Mouse (Mus musculus) CH12F3 (cell line): ENCODE measurements around the gene Trmt1l.
"Not testable (repeated sequence)": the region's sequence is repeated elsewhere in the genome, so short reads cannot be mapped to it uniquely, and the experiment has no call there.

Source experiments
- in situ Hi-C: fragments of 300-500 bp; cut with MboI; formaldehyde crosslinking; loops from 2 replicates; pipeline ENCODE4 v1.14.3; 2020; ENCODE audit warnings: low sequenced_read_pairs

Trmt1l gene

DNA sequence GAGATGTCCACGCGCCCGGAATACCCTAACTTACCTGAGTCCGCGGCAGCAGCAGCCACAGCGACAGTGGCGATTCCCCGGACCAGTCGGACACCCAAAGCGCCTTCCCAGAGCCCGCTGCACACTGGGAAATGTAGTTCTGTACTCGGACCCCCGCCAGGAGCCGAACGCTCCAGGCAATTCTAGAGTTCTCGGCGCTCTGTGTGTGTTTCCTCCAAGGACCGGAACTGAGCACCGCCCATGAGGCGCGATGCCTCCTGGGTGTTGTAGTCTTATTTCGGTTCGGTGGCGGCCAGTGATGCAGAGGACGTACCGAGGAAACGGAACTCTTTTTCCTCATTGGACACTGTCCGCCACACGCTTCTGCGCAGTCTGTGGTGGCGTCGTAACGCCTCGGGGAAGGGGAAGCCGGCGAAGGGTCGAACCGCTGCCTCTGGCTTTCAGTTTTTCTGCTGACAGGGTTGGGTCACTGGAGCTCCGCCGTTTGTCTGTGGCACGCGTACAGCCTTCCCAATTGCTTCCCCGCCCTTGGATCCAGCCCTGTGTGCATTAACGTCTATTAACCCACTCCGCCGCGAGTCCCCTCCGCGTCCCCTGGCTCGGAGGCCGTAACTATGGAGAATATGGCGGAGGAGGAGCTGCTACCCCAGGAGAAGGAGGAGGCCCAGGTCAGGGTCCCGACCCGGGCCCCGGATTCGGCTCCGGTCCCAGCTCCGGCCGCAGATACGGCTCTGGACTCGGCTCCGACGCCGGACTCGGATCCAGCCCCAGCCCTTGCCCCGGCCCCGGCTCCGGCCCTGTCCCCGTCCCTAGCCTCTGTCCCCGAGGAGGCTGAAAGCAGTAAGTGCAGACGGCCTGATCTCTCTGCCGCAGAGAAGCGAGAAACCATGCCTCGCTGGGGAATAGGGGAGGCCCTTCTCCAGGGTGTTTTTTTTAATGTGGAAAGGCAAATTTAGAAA lies at the start of gene Trmt1l, which contains the start of gene Swt1:
Gene Trmt1l (plus strand): TSS at position 280 of the 959 bp plus-strand sequence.
Gene Swt1 (minus strand): TSS at position 193 of the 959 bp plus-strand sequence.
- in situ Hi-C loops, result no loop called here

- in situ Hi-C loops, result no loop called here
These were observed 38.3 kb upstream of the Trmt1l start for GRCm38 (mm10) chr1:151390029-151390428.

- in situ Hi-C loops, result no loop called here
These were observed 18.5 kb upstream of the Trmt1l start for GRCm38 (mm10) chr1:151409827-151410226.

DNA sequence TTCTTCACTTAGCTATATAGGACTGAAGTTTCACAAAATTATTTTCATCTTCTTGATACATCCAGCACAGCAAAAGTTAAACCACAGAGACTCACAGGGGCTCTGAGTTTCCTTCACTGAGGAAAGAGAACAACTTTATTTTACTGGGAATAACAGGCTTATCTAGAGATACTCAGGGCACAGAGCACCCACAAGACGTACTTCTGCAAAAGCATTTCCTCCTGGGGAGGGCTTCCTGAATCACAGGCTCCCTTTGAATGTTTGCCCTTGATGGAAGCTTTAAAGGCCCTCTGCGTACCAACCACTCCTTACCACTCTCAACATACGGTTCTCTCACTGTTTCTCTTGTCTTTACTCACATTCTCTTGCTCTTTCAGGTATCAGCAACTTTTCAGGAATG lies 6.2 kb upstream of the Trmt1l start:
- in situ Hi-C loops, result no loop called here

GRCm38 (mm10) chr1:151426947-151427600 lies 1.3 kb upstream of the Trmt1l start:
- in situ Hi-C loops, result no loop called here

DNA sequence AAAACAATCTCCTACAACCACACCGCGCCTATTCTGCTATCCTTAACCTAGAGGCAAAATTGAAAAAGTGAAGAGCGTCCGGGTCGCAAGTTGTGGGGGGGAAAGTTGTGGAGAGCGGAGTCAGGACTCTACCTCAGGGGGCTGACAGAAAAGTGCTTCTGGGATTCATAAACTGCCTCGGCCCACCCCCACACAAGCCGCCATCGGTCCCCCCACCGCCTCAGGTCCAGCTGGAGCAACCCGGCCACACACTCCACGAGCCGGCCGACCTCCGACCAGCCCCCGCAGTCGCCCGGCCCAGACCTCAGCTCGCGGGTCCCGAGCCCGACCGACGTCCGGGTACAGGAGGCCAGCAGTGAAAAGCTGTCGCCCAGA lies 467 bp upstream of the Trmt1l start:
- in situ Hi-C loops, result no loop called here

DNA sequence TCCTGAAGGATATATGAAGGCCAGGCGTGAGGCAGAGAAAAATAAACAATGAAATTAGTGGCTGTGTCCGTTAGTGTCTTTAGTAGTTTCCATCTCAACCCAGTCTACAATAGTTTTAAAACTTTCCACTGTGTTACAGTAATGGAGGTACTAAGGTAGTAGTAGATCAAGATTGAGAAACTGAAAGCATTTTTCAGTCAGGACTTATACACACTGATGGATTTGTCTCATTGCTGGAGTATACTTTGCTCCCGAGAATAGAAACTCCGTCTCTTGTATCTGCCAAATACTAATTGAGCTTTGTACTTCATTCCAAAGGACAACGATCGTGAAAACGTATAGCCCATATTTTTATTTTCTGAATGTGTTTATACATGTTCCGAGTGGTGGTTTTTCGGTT lies 974 bp downstream of the Trmt1l start:
- in situ Hi-C loops, result no loop called here

DNA sequence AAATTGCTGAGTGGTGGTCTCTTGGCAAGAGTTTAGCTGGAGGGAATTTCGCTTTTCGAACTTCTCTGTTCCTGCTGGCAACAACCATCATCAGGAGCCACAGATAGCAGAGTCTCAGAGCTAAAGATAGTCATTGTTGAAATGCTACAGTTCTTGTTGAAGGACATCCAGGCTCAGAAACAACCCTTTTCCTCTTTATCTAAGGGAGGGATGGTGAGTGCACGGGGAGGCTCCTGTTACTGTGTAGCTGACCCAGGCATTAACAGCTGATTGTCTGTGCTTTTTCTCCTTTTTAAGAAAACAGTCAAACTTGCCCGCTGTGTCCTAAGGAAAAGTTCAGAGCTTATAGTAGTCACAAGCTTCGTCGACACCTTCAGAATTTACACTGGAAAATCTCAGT lies 7.1 kb downstream of the Trmt1l start:
- in situ Hi-C loops, result no loop called here

DNA sequence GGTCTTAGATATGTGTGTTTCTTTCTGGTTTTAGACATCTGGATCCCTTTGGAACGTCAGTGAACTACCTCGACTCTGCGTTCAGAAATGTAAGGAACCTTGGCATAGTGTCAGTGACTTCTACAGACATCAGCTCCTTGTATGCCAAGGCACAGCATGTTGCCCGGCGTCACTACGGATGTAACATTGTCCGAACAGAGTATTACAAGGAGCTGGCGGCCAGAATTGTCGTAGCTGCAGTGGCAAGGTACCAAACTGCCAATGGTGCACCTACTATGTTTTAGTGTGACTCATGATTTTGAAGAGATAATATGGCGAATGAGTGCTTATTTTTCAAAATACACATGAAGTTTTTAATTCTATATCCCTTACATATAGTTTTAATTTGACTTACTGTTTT lies 21.5 kb downstream of the Trmt1l start:
- in situ Hi-C loops, result no loop called here

- in situ Hi-C loops, result no loop called here
These were observed 22.5 kb downstream of the Trmt1l start for GRCm38 (mm10) chr1:151450851-151451250.

GRCm38 (mm10) chr1:151451946-151452345 lies 23.6 kb downstream of the Trmt1l start:
- in situ Hi-C loops, result no loop called here

DNA sequence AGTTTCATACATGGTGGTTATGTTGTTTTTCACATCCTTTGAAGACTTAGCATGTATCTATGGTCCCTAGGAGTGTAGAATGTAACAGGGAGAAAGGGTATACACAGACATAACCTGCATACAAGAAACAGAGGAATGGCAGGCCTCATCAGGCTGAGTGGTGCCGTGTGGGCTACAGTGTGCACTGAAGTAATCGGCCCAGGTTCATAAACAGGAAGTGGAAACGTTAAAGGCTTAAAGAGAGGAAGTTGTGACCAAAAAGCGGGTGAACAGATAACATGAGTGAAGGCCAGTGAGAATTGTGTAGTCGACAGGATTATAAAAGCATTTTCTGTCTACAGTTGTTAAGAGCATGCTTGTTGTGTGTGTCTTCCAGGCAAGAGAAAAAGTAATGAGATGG lies 28.7 kb downstream of the Trmt1l start:
- in situ Hi-C loops, result no loop called here

DNA sequence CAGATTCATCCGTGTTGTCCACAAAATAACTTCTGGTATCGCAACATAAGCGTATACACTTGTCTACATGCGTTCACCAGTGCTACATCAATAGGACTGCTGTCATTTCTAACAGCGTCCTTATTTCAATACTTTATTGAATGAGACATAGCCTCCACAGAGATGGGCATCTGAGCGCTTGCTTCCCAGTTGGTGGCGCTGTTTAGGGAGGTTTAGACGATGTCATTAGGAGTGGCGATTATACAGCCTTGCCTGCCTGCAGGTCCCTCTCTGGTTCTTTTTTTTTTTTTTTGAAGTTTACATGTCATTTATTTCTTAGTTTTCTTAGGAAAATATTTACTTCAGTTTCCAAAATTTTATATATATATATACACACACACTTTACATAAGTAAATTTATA lies 32.9 kb downstream of the Trmt1l start:
- in situ Hi-C loops, result no loop called here

DNA sequence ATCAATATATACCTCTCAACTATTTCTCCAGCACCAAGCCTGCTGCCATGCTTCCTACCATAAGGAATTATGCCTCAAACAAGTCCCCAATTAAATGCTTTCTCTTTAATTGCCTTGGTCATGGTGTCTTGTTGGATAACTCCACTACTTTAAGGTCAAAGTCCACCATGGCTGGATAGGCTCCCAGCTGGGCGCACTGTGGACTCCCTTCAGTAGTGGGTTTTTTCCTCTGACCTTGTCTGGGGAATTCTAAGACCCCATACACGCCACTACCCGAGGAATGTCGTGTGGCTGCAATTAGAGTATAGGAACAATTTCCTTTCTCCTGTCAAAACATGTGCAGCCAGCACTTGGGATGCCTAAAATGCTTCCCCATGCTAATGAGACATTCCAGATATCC lies 36.6 kb downstream of the Trmt1l start:
- in situ Hi-C loops, result no loop called here

DNA sequence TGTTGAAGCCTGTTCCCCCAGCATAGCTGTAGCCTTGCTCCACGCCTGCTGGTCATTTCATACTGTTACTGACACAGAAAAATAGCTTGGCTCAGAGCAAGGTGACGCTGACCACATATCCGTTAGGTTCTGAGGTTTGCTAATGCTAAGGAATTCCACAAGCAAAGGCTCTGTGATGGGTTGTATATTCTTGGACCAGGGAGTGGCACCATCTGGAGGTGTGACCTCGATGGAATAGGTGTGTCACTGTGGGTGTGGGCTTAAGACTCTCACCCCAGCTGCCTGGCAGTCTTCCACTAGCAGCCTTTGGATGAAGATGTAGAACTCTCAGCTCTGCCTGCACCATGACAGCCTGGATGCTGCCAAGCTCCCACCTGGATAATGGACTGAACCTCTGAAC lies 38.2 kb downstream of the Trmt1l start:
- in situ Hi-C loops, result no loop called here

GRCm38 (mm10) chr1:151471429-151471828 lies 43.1 kb downstream of the Trmt1l start:
- in situ Hi-C loops, result no loop called here

DNA sequence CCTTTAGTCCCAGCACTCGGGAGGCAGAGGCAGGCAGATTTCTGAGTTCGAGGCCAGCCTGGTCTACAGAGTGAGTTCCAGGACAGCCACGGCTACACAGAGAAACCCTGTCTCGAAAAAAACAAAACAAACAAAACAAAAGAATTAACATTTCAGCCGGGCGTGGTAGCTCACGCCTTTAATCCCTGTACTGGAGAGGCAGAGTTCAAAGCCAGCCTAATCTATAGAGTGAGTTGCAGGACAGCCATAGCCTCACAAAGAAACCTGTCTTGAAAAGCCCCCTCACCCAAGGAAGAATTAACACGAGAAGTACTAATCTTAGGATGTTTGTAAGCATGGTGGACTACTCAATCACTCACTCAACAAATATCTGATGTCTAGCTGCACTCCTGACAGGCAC lies 44.0 kb downstream of the Trmt1l start:
- in situ Hi-C loops, result not testable (repeated sequence)

- in situ Hi-C loops, result no loop called here
These were observed 54.2 kb downstream of the Trmt1l start for GRCm38 (mm10) chr1:151482497-151482896.

DNA sequence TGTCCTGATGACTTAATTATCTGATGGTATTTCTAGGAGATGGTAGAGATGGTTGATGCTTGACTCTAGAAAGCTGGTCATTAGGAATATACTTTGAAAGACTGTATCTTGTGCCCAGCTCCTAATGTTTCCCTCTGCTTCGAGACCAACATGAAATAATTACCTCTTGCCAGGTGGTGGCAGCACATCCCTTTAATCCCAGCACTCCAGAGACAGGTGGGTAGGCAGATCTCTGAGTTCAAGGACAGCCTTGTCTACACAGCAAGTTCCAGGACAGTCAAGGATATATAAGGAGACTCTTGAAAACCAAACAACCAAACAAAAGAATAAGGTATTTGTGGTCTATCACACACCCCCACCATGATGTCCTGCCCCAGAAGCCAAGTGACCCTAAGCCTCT lies 55.2 kb downstream of the Trmt1l start:
- in situ Hi-C loops, result no loop called here

- in situ Hi-C loops, result no loop called here
These were observed 56.4 kb downstream of the Trmt1l start for GRCm38 (mm10) chr1:151484754-151485153.

GRCm38 (mm10) chr1:151489806-151490205 lies 61.5 kb downstream of the Trmt1l start:
- in situ Hi-C loops, result loop anchor here (10.0 kb wide), 1 partner anchor 215 kb away; no protein-coding TSS in a partner anchor

- in situ Hi-C loops, result loop anchor here (10.0 kb wide), 1 partner anchor 212 kb away; no protein-coding TSS in a partner anchor
These were observed 64.1 kb downstream of the Trmt1l start for GRCm38 (mm10) chr1:151492419-151492818.
